Mouse (Mus musculus) adrenal gland, adult (tissue): ENCODE results near the gene Crygd.

Experiments
- DNase-seq, 2 experiments: peaks; one replicate each; pipeline ENCODE4 v3.0.0; 2022 to 2023; ENCODE audit warnings: low spot score in 1 of 2; ENCODE audit not compliant: inconsistent age in 2 of 2

The Crygd gene

DNA sequence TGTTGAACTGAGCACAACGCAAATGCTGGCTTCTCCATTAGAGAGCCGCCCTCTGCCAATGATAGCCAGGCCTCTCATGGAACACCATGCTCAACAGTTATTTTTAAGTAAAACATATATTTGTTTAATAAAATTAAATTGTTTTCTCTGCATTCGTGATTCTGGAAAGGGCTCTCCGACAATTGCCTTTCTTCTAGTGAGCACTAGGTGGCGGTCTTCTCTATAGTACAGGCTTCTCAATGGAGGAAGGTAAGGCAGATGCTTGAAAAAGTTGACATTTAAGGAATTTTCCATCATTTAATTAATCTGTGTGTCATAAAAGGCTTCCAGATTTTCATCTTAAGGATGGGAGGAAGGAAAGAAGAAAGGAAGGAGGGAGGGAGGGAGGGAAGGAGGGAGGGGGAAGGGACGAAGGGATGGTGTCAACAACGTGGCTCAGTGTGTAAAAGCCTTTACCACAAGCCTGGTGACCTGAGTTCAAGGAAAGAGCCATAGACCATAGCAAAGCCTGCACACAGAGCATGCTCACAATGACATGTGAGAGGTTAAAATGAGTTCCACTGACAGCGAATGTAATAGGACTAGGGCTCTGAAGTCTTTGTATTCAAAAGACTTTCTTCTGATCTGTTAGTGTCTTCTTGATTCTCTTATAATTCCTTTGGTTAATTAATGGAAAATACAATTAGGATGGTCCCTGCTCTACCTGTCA, 16.7 kb downstream of the Crygd start:
- DNase-seq = peak in 1 of 2 experiments; percentile 86

GRCm38 (mm10) chr1:65043433-65043832, 19.8 kb downstream of the Crygd start:
- DNase-seq = peak; percentile 85 to 92

GRCm38 (mm10) chr1:65041837-65042236, 21.4 kb downstream of the Crygd start:
- DNase-seq = peak in 1 of 2 experiments; percentile 79

DNA sequence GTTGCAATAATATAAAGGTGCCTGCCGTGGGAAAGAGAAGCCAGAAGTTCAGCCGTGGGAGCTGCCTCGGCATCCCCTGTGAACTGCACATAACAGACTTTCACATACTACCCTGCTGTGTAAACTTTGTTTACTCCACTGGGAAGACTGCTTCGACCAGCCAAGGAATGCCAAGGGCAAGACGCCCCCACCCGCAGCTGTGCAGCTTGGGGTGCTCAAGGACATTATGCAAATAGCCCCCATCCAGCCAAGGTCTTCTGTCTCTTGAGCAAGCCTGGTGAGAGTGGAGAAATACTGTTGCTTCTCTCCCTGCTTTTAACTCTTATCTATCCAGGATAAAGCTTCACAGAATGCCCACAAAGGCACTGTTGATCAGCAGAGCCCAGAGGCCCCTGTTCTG, 22.4 kb downstream of the Crygd start:
- peak; percentile 91 to 95 for DNase-seq

GRCm38 (mm10) chr1:65039679-65040078, 23.6 kb downstream of the Crygd start:
- peak in 1 of 2 experiments; percentile 57 for DNase-seq

DNA sequence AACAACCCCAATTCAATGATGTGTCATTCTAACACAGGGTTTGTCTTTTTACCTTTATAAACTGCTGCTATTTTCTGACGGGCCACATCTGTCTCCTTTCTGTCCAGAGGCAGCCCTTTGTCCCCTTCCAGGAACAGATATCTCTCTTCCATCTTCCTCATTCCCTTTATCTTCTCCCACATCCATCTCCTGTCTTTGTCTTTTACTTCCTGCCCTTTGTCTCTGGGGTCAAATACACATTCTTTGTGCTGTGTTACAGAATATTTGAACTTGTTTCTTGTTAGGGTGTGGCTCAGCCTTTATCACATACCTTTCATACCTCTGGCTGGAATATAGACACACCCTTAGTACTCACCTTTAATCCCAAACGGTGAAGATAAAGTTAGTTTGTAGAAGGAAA, 25.7 kb downstream of the Crygd start:
- DNase-seq = peak in 1 of 2 experiments; percentile 17

DNA sequence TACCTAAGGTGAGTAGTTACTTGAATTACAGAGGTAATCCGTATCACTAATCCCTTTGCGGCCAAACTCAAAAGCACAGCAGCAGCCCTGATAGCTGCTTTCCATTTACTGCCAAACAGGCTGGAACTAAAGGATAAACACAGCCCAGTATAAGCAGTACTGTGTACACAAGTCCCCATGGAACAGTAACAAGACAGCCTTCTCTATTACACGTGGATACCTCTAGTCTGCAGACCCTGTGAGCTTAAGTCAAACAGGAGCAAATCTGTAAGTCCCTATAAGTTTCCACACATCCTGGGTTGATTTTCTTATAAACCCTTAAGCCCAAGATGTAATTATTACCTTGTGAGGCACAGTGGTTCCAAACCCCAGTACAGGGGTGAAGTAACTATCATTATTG, 27.7 kb downstream of the Crygd start:
- peak in 1 of 2 experiments; percentile 74 for DNase-seq

GRCm38 (mm10) chr1:65032641-65033040, 30.6 kb downstream of the Crygd start, which contains the start of gene Akr1cl:
TSS of gene Akr1cl (minus strand) at chr1:65032759.
- peak; percentile 86 to 96 for DNase-seq

GRCm38 (mm10) chr1:65028206-65028605, 35.0 kb downstream of the Crygd start:
- DNase-seq = peak in 1 of 2 experiments; percentile 83

- peak in 1 of 2 experiments; percentile 29 for DNase-seq
Observed at GRCm38 (mm10) chr1:65012726-65013125, 50.5 kb downstream of the Crygd start.
